20 mouse cellular contexts compared by ENCODE assay signal in the genomic region with DNA sequence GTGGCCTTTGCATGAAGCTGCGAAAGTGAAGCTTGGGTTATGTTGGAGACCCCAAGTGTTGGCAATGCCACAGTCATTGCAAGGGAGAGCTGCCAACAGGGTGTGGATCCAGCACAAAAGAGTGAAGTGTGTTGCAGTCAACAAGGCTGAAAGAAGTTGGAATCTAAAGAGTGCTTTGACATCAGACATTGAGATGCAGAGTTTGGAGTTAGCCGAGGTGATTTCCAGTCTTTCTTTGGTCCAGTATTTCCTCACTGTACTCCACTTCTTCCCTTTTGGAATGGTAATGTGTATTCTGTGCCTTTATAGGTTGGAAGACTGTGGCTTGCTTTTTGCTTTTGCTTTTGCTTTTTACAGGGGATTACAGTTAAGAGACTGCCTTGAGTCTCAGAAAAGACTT.
"Had no signal": no experiment of that assay in that cellular context is flagged by ENCODE, and none has a peak within 500 bp of the region (broad histone marks: within the 10 kb centered on the region; RNA-seq: fewer than 3 reads in every experiment).

No protein-coding gene starts in this region.

- H3K9ac ChIP-seq: lung, embryonic 14.5 days; midbrain, embryonic 13.5 days; midbrain, embryonic 15.5 days; neural tube, embryonic 13.5 days; neural tube, embryonic 15.5 days had no signal

- H3K36me3 ChIP-seq: midbrain, embryonic 13.5 days; midbrain, embryonic 15.5 days; neural tube, embryonic 13.5 days; neural tube, embryonic 15.5 days had no signal

- H3K9me3 ChIP-seq: megakaryocyte, embryonic 14.5 days; midbrain, embryonic 13.5 days; midbrain, embryonic 15.5 days; neural tube, embryonic 13.5 days; neural tube, embryonic 15.5 days had no signal

- H3K4me2 ChIP-seq: lung, embryonic 14.5 days; midbrain, embryonic 11.5 days; midbrain, embryonic 13.5 days; midbrain, embryonic 15.5 days; neural tube, embryonic 13.5 days; neural tube, embryonic 15.5 days had no signal

- ATAC-seq: midbrain, embryonic 13.5 days; midbrain, embryonic 15.5 days had no signal

- H3K27ac ChIP-seq: macrophage; midbrain, embryonic 13.5 days; midbrain, embryonic 15.5 days; neural tube, embryonic 13.5 days; neural tube, embryonic 15.5 days had no signal

- H3K4me1 ChIP-seq: midbrain, embryonic 13.5 days; midbrain, embryonic 15.5 days; neural tube, embryonic 13.5 days; neural tube, embryonic 15.5 days had no signal

- H3K27me3 ChIP-seq: midbrain, embryonic 15.5 days; neural tube, embryonic 13.5 days had no signal

- H3K4me3 ChIP-seq: megakaryocyte, embryonic 14.5 days; midbrain, embryonic 13.5 days; midbrain, embryonic 15.5 days; myocyte; neural tube, embryonic 13.5 days; neural tube, embryonic 15.5 days had no signal

- DNase-seq: lung, adult 18-20 months; lung, embryonic 14.5 days; lung, postnatal 14 days; lung, postnatal 36 days; retina, postnatal 1 day; right cerebral cortex, adult 18-20 months; right cerebral cortex, postnatal 25 days; right cerebral cortex, postnatal 4 days; spleen, adult 18-20 months; thymus, adult 18-20 months; thymus, postnatal 14 days; thymus, postnatal 36 days had no signal
